Mouse (Mus musculus) heart, postnatal 36 days (tissue): ENCODE measurements around the gene Scimp. TPM values are rescaled to one million over a fixed set of nuclear protein-coding genes. Genes with fewer than 3 reads are reported as not detected.

Experiments
- microRNA-seq, 2 experiments: library from miRNA; unstranded; fragments of <30 nt; microRNA quantifications; one replicate each; pipeline ENCODE4 v1.2.0; 2021; ENCODE audit warnings: borderline number of aligned reads in 2 of 2
- total RNA-seq, 2 experiments: library from RNA; stranded (reverse); gene quantifications; 2 replicates each; pipeline ENCODE4 v1.2.3; 2021

Gene Scimp
- total RNA-seq, 2 experiments from 2014 or later: 0.47 to 0.89 TPM

Small RNA genes within 50 kb of the gene (microRNA-seq; reads per million reads assigned to microRNA genes)
- 0 reads per million in 2 experiments for gene Gm22760

Other genes with a start within 250 kb of the Scimp start
- gene Mink1, start 249.7 kb downstream of the Scimp start, total RNA-seq: 10 to 100 TPM; 43.9 to 49.4 TPM
- gene 4930544D05Rik, start 196.7 kb downstream of the Scimp start, total RNA-seq: not detected
- gene Chrne, start 193.4 kb downstream of the Scimp start, total RNA-seq: not detected
- gene Gp1ba, start 173.5 kb downstream of the Scimp start, total RNA-seq: under 1 TPM; 0.16 to 0.17 TPM
- gene Rnf167, start 165.4 kb downstream of the Scimp start, total RNA-seq: 10 to 100 TPM; 52.5 to 57.9 TPM
- gene Slc25a11, start 165.1 kb downstream of the Scimp start, total RNA-seq: 100 to 1,000 TPM; 570 to 607 TPM
- gene Pfn1, start 157.9 kb downstream of the Scimp start, total RNA-seq: 100 to 1,000 TPM; 283 to 296 TPM
- 1,000 to 10,000 TPM; 1,887 to 1,957 TPM for gene Eno3, start 155.4 kb downstream of the Scimp start, total RNA-seq
- 10 to 100 TPM; 95.0 to 98.6 TPM for gene Spag7, start 143.2 kb downstream of the Scimp start, total RNA-seq
- gene Camta2, start 124.5 kb downstream of the Scimp start, total RNA-seq: 10 to 100 TPM; 39.2 to 39.6 TPM
- gene Inca1, start 112.4 kb downstream of the Scimp start, total RNA-seq: 1 to 10 TPM; 4.5 to 6.3 TPM
- gene Kif1c, start 112.0 kb downstream of the Scimp start, total RNA-seq: 100 to 1,000 TPM; 469 to 490 TPM
- 1 to 10 TPM; 6.5 to 6.7 TPM for gene Zfp3, start 48.4 kb downstream of the Scimp start, total RNA-seq
- 10 to 100 TPM; 35.9 to 36.5 TPM for gene Rabep1, start 32.2 kb upstream of the Scimp start, total RNA-seq
- gene Nup88, start 157.4 kb upstream of the Scimp start, total RNA-seq: 10 to 100 TPM; 44.5 to 50.8 TPM
- 10 to 100 TPM; 16.8 to 18.4 TPM for gene Rpain, start 157.6 kb upstream of the Scimp start, total RNA-seq
- gene C1qbp, start 170.4 kb upstream of the Scimp start, total RNA-seq: 100 to 1,000 TPM; 226 to 228 TPM
- 10 to 100 TPM; 10.6 to 10.7 TPM for gene Dhx33, start 191.9 kb upstream of the Scimp start, total RNA-seq
- gene Mis12, start 207.0 kb upstream of the Scimp start, total RNA-seq: 1 to 10 TPM; 6.5 to 6.9 TPM
- 10 to 100 TPM; 32.2 to 38.4 TPM for gene Derl2, start 207.3 kb upstream of the Scimp start, total RNA-seq
- gene 6330403K07Rik, start 220.9 kb upstream of the Scimp start, total RNA-seq: under 1 TPM; 0.22 to 0.44 TPM